Mouse (Mus musculus): ENCODE results near the gene Tubg1. TPM values are rescaled to one million over a fixed set of nuclear protein-coding genes. Genes with fewer than 3 reads are reported as not detected.

The Tubg1 gene
- polyA plus RNA-seq, 1 experiment from 2014 or later: 49.7 TPM

DNA sequence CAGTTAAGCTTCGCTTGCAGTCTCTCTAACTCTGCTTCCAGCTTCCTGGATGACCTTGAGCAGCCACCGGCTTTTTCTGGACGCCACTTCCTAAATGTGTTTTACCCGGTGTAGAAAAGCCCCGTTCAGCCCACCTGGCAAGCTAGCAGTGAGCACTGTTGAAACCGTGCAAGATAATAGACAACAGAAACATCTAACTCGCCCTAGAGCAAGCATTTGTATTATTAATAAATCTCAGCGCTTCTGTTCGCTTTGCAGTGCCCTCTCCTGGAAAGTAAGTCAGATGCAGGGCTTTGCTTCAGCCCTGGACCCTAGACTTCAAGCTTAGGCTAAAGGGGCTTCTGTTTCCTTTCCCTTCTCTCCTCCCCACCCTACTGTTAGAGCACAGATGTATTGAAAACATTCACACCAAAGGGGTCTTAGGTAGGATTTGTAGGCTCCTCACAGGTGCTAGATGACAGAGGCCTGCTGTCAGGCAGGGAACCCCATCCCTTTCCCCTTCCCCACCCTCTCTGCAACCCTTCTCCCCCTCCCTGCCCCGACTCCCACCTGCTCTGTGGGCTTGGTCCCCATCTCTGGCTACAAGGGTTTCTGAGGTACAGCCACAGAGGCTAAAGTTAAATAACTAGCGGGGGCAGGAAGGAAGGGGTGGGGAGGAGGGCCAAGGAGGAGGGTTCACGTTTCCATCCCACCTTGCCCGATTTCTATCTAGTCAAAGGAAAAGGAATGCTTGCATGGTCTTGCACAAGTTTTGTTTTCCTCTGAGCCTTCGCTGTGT lies 55.3 kb downstream of the Tubg1 start, which contains the start of gene Ccr10:
Gene Ccr10 (minus strand): TSS at position 593 of the 778 bp plus-strand sequence.
- Histone ChIP-seq H3K4me2 (peak within 1 kb of the TSS; percentile 60), H3K27me3 (peaks cover 99% of the 10 kb centered on the region), H3K9me3 (replicated peaks) (no peaks in the 10 kb centered on the region), H3K9ac (no peak within 1 kb of the TSS), H3K4me1 (replicated peaks) (peaks cover 53% of the 10 kb centered on the region), H3K4me3 (replicated peaks) (peak within 1 kb of the TSS; percentile 40; the same call in 1 of the 2 replicates), H3K36me3 (no peaks in the 10 kb centered on the region), H3K27ac (no peak within 1 kb of the TSS)
- DNase-seq (no peak), ATAC-seq (ENCODE audit: low read depth) (no peak)
- 25% methylated on average over 14 of the region's 14 CpGs for WGBS (ENCODE audit: insufficient replicate concordance)

GRCm38 (mm10) chr11:101175636-101176116 lies 55.9 kb downstream of the Tubg1 start:
- no peak for DNase-seq
- no peaks in the 10 kb centered on the region for H3K36me3 ChIP-seq
- ATAC-seq (ENCODE audit: low read depth): no peak
- WGBS (ENCODE audit: insufficient replicate concordance): 12% methylated on average over 11 of the region's 11 CpGs
- peak overlapping the region; percentile 29 for H3K4me2 ChIP-seq
- H3K9ac ChIP-seq: no peak overlapping the region
- no peak overlapping the region for H3K27ac ChIP-seq
- no peaks in the 10 kb centered on the region for H3K9me3 ChIP-seq (replicated peaks)
- peaks cover 47% of the 10 kb centered on the region for H3K4me1 ChIP-seq (replicated peaks)
- peaks cover 99% of the 10 kb centered on the region for H3K27me3 ChIP-seq
- H3K4me3 ChIP-seq (replicated peaks): no peak overlapping the region

Small RNA genes lying within 50 kb of the gene (microRNA-seq; reads per million reads assigned to microRNA genes)
- gene Gm27626: not detected

Other genes starting within 250 kb of the Tubg1 start
- 28.5 and 32.8 TPM in 2 replicates for gene Stat3, start 180.4 kb upstream of the Tubg1 start, polyA plus RNA-seq (2015; fragmentation: Nextera tagmentation; extraction: Ambion mirVana)
- 25.5 and 26.6 TPM in 2 replicates for gene Cavin1, start 149.1 kb upstream of the Tubg1 start, polyA plus RNA-seq (2015; fragmentation: Nextera tagmentation; extraction: Ambion mirVana)
- gene Atp6v0a1, start 110.5 kb upstream of the Tubg1 start, polyA plus RNA-seq (2015; fragmentation: Nextera tagmentation; extraction: Ambion mirVana): 52.8 and 64.0 TPM in 2 replicates
- gene Naglu, start 49.9 kb upstream of the Tubg1 start, polyA plus RNA-seq (2015; fragmentation: Nextera tagmentation; extraction: Ambion mirVana): 6.0 TPM in 2 replicates
- gene Hsd17b1, start 41.5 kb upstream of the Tubg1 start, polyA plus RNA-seq (2015; fragmentation: Nextera tagmentation; extraction: Ambion mirVana): 0.14 and 0.24 TPM in 2 replicates
- 23.0 and 23.2 TPM in 2 replicates for gene Coasy, start 37.4 kb upstream of the Tubg1 start, polyA plus RNA-seq (2015; fragmentation: Nextera tagmentation; extraction: Ambion mirVana)
- gene Mlx, start 32.7 kb upstream of the Tubg1 start, polyA plus RNA-seq (2015; fragmentation: Nextera tagmentation; extraction: Ambion mirVana): 32.5 and 34.4 TPM in 2 replicates
- gene Psmc3ip, start 24.5 kb upstream of the Tubg1 start, polyA plus RNA-seq (2015; fragmentation: Nextera tagmentation; extraction: Ambion mirVana): 26.4 and 27.1 TPM in 2 replicates
- 11.5 and 13.0 TPM in 2 replicates for gene Retreg3, start within 50 bp of the Tubg1 start, polyA plus RNA-seq (2015; fragmentation: Nextera tagmentation; extraction: Ambion mirVana)
- 0.29 and 0.37 TPM in 2 replicates for gene Tubg2, start 36.0 kb downstream of the Tubg1 start, polyA plus RNA-seq (2015; fragmentation: Nextera tagmentation; extraction: Ambion mirVana)
- gene Cntnap1, start 50.6 kb downstream of the Tubg1 start, polyA plus RNA-seq (2015; fragmentation: Nextera tagmentation; extraction: Ambion mirVana): 0.09 and 0.12 TPM in 2 replicates
- gene Plekhh3, start 51.4 kb downstream of the Tubg1 start, polyA plus RNA-seq (2015; fragmentation: Nextera tagmentation; extraction: Ambion mirVana): 1.0 and 1.1 TPM in 2 replicates
- gene Ccr10, start 55.5 kb downstream of the Tubg1 start, polyA plus RNA-seq (2015; fragmentation: Nextera tagmentation; extraction: Ambion mirVana): not detected in 2 replicates
- 6.6 and 7.4 TPM in 2 replicates for gene Ezh1, start 106.5 kb downstream of the Tubg1 start, polyA plus RNA-seq (2015; fragmentation: Nextera tagmentation; extraction: Ambion mirVana)
- gene Ramp2, start 126.1 kb downstream of the Tubg1 start, polyA plus RNA-seq (2015; fragmentation: Nextera tagmentation; extraction: Ambion mirVana): 23.4 and 25.4 TPM in 2 replicates
- 98.5 and 99.4 TPM in 2 replicates for gene Vps25, start 133.8 kb downstream of the Tubg1 start, polyA plus RNA-seq (2015; fragmentation: Nextera tagmentation; extraction: Ambion mirVana)
- gene Wnk4, start 140.6 kb downstream of the Tubg1 start, polyA plus RNA-seq (2015; fragmentation: Nextera tagmentation; extraction: Ambion mirVana): 5.5 and 7.9 TPM in 2 replicates
- gene Cntd1, start 159.1 kb downstream of the Tubg1 start, polyA plus RNA-seq (2015; fragmentation: Nextera tagmentation; extraction: Ambion mirVana): 0.63 and 0.85 TPM in 2 replicates
- 125 TPM in 2 replicates for gene Coa3, start 159.2 kb downstream of the Tubg1 start, polyA plus RNA-seq (2015; fragmentation: Nextera tagmentation; extraction: Ambion mirVana)
- gene Becn1, start 182.3 kb downstream of the Tubg1 start, polyA plus RNA-seq (2015; fragmentation: Nextera tagmentation; extraction: Ambion mirVana): 108 and 112 TPM in 2 replicates
- 198 and 239 TPM in 2 replicates for gene Psme3, start 196.3 kb downstream of the Tubg1 start, polyA plus RNA-seq (2015; fragmentation: Nextera tagmentation; extraction: Ambion mirVana)
- 1.2 and 1.3 TPM in 2 replicates for gene Aoc2, start 205.1 kb downstream of the Tubg1 start, polyA plus RNA-seq (2015; fragmentation: Nextera tagmentation; extraction: Ambion mirVana)
- gene Aoc3, start 210.7 kb downstream of the Tubg1 start, polyA plus RNA-seq (2015; fragmentation: Nextera tagmentation; extraction: Ambion mirVana): 0.07 TPM in 1 of 2 replicates, not detected in the other
- gene G6pc, start 247.6 kb downstream of the Tubg1 start, polyA plus RNA-seq (2015; fragmentation: Nextera tagmentation; extraction: Ambion mirVana): not detected in 2 replicates

Data from liver, embryonic 13.5 days (tissue).